Mouse (Mus musculus) retina, postnatal 7 days (tissue): ENCODE measurements at regions not wholly inside any gene's neighbourhood (a gene's known extent, or its start where the extent isn't known, plus 50 kb on each side); places are given as distances from the start of the nearest gene placed in this dataset.
"Not testable (repeated sequence)": the region's sequence is repeated elsewhere in the genome, so short reads cannot be mapped to it uniquely, and the experiment has no call there.

Experiments
- DNase-seq: peaks from one replicate; pipeline ENCODE4 v3.0.0-alpha.2; 2012; ENCODE audit warnings: low read depth, low spot score

DNA sequence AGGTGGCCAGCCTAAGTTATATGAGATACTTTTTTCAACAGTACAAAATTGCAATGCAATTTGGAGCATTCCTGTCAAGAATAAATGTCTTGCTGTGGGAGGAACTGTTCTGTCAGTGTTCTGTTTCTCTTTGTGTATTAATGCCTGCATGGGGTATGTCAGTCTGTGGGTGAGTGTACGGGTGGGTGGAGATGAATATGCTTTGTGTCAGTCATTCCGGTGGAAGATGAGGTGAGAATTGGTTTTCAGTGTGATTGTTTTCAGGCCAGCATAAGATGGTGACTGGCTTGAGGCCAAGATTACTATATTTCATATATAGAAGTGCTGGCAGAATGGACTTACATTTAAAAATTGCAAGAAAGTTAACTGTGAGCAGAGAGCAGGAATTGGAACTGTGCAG lies 184.0 kb downstream of the Frk start:
- DNase-seq = no peak

DNA sequence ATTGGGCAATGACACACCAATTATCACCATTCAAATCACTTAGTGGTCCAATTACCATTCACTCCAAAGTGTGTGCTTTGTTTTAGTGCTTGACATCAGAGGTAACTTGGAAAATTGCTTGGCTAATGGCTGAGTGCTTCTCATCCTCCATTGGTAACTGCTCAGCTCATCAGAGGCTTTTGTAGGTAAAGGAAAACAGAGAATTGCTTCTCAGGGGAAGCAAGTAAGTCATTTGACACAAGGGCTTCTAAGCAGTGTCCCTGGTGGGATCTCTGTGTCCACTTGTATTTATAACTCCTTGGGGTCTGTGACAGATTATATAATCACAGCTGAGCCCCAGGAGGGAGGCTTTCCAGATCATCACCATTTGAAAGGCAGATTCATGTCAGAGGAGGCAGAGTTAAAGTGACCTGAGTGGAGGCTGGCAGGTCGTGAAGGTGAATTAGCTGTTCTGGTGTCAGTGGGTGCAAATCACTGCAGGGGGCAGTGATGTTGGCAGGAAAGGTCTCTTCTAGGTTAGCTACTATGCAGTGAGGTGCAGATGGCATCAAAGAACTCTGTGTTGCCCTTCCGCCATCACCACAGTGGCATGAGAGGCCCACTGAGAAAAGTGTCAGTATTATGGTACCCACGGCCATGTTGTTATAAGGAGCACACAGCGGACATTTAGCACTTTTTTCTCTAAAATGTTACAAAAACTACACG lies 184.7 kb downstream of the Frk start:
- DNase-seq = no peak

DNA sequence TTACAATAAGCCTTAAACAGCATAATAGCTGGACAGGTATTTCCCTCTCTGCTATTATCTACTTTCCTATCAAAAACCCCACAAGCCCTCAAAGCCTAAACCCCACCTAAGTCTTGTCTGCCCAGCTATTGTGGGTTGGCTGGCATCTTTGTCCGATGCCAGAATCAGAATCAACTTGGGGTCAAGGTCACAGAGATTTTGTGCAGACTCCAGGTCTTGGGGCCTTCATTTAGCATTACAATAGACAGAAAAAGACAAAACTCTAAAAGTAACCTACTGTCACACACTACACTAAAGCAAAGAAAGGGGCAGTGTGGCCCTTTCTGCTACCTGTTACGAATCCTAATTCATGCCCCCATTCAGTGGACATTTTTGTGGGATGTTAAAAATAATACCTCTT lies 188.6 kb downstream of the Frk start:
- no peak for DNase-seq

DNA sequence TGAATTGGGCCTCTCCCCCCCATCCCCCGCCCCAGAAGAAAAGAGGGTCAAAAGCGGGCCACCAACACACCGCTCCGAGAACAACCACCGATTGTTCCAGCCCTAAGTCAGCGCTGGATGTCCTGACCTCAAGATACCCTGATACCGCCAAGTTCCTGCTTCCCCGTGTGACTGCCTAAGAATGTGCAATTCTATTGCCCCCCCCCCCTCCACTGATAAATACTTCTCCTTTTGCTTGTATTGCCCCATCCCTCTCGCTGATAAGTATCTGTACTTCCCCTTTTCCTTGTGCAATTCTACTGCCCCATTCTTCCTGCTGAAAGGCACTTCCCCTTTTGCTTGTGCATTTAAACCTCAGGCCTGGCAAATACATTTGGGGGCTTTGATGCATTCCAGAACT lies 216.2 kb downstream of the Frk start:
- not testable (repeated sequence) for DNase-seq

DNA sequence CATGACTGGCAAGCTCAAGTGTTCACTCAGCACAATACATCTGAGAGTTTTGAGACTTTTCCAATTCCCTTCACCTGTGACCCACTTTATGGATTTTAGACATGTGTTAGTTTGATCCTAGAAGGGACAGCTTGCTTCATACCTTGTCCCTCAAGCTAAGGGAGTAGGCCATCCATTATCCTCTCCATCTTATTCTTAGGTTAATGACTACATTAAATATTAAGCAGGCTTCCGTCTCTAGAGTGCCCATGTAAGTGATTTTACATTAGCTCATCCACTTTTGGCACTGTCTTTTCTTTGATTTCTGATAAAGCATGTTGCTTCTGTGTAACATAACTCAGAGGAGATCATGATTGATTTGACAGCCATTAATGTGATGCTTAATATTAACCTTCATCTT lies 218.8 kb downstream of the Frk start:
- DNase-seq = no peak

DNA sequence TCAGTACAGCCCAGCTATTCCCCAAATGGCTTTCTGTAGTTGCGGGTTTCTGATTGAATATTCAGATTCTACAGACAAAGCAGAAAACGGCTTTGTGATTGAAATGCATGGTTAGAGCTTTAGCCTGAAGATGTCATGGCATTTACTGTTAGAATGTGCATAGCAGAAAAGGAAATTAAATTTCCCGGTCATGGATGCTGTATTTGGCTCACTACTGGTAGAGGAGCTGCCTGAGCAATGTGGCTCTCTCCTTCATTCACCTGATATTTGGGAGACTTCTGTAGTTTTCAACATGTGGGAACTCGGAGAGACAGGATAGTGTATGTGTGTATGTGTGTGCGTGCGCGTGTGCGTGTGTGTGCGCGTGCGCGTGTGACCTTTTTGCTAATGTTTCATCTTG lies 222.2 kb downstream of the Frk start:
- DNase-seq = no peak

DNA sequence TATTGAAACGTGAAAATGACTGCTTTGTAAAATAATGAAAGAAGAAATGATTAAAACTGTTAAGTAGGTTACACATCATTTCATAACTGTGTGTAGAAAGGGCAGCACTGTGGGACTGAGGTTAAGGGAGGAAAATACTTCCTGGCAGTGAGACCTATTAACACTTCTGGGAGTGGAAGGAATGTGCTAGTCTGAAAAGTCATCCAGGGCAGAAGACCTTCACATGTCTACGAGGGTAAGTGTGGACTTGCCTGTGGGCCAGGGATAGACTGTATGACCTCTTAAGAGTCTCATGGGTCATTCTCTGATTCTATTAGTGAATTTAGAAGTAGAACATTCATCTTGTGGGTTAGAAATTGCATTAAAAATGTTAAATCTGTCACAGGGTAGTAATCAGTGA lies 248.1 kb downstream of the Frk start:
- DNase-seq = no peak

DNA sequence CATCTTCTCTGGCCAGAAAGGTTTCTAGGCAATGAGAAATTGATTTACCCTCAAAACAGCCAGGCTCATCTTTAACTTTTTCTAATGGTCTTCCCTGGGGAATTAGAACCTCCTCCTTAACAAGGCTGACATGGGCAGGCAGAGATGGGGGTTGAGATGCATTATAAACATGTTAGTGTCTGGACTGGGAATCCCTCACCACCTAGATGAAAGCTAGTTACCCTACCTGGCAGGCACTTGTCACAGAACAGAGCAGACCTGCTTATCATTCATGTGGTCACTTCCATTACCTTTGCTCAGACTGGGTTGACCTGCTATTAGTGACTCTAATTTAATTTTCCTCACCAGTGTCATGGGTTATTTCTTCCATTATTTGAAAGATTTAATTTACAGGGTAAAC lies 279.2 kb downstream of the Frk start:
- DNase-seq = no peak

DNA sequence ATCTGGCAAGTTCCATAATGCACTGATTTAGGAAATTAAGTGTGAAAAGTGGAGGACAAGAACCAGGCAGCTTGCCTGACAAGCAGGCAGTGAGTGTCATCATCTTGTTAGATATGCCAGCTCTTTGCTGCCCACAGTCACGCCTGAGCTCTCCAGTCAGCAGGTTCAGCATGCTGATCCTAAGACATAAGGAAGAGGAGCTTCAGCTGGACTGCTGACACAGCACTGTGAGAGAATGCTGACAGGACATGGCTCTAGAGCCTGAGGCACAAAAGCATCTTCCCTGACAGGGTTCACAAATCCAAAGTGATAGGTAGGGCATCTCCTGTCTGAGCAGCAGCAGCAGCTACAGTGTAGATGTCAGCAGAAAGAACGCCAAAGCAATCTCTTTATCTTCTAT lies 308.9 kb downstream of the Frk start:
- no peak for DNase-seq

DNA sequence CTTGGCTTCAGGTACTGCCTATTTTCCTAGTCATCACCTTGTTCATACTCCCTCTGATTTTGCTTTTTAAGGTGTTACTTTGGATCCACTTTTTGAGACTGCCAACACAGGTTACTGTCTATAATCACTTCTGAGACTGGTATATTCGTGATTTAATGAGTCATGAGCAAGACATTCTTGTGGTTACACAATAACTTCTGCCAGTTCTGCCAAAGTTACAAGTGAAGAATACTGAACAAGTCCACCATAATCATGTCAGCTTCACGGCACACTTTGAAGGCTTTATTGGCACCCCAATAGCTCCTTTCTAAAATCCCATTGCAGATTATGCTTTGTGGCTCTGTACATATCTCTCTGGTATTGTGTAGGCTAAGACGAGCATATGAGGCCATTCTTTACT lies 327.9 kb downstream of the Frk start:
- DNase-seq = no peak

DNA sequence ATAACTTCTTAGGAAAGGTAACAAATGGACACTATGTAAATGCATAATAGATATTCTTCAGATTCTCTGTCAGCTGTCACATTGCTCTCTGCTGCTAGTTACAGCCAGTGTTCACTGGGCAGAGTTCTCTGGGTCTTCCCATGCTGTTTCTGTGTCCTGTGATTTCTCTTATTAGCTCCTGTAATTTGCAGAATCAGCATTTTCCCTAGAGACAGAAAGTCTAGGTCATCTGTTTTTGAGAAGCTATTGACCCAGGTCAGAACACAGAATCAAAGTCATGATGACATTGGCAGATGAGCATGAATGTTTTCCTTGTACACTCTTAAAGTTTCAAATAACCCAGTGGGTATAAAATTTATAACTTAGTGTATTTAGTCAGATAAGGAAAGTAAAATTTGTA lies 340.9 kb downstream of the Frk start:
- DNase-seq = no peak

DNA sequence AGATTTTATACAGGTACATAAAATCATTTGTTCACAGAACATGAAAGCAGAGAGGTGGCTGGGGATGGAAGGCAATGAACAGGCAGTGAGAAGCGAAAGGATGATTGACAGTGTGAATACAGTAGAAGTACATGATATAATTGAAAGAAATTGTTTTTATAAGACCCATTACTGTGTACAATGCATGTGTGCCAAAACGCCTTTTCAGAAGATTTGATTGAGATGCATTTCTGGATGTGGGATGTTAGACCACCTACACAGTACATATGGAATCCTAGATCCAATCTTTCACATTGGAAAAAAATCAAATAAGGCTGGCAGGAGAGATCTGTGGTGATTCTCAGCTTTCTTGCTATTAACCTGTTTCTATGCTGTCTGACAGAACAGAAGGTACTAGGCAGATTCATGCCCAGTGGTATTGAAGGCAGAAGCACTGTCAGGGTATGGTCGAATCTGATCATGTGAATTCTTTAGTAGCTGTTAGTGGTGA lies 358.9 kb downstream of the Frk start:
- DNase-seq = no peak

DNA sequence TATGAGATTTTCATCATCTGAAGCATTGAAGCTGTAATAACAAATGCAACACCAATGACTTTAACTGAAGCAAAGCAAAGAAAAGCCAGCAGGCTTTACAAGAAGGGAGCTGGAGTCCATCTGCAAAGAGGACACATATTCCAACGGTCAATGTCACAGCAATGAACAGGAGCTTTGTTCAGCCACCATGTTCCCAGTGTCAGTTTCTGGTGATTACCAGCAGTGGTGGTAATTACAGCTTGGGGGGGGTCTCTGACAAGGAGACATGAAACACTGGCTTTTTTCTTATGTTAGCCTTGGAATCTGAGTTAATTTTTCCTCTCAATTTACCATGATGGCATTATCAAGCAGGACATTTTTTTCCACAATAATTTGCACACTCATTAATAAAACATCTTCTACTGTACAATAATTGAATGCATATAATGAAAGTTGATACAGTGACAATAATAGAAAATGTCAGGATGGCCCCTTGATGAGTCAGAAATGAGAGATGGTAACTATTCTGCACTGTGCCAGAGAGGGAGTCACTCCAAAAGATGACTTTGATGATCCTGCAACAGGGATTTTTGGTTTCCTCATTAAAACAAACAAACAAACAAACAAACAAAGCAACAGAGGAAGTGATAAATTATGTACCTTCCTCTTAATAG lies 373.4 kb downstream of the Frk start:
- no peak for DNase-seq

DNA sequence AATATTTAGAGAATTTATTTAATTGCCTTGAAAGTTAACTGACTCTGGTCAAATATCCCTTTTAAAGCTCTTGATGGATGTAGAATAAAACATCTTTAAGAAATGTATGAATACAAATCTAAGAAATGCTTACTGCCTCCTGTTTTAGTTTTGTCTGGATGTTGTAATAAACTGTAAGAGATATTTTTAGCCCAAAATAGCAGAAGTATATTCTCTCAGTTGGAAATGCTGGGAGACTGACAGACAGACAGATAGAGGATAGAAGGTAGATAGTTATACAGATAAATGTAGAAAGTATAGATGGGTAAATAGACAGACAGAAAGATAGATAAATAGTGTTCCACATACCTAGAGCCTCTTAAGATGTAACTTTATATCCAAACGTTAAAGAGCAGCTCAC lies 379.5 kb downstream of the Frk start:
- no peak for DNase-seq

DNA sequence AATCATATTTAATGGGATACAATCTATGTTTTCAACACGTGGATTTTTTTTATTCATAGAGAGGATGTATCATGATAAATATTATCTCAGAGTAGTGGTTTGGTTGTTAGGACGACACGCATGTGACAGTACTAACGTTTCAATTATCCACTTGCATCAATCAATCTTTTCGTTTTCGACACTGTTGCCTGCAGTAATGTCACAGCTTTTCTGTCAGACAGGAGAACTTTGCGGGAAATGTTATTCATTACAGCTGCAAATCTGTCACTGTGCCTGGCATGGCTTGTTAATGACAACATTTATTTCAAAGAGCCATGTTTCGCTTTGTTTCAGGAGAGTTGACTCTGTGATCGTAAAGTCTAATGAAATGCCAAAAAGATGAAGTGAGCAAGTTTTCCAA lies 388.7 kb downstream of the Frk start:
- no peak for DNase-seq

DNA sequence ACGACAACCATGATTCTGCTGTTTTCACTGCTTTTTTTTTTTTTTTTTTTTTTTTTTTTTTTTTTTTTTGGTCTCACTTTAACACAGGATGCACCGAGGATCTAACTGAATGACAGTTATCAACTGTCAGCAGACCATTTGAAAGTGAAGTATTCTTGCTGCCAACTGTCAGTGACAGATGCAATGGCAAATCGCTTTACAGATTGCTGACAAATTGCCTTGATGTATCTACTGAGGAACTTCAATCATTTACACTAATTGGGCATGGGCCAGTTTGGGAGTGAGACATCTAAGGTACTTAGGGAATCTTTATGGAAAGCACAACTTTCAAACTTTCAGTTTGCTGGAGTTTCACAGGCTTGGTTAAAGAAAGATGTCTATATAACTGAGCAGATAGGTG lies 395.3 kb downstream of the Frk start:
- no peak for DNase-seq

DNA sequence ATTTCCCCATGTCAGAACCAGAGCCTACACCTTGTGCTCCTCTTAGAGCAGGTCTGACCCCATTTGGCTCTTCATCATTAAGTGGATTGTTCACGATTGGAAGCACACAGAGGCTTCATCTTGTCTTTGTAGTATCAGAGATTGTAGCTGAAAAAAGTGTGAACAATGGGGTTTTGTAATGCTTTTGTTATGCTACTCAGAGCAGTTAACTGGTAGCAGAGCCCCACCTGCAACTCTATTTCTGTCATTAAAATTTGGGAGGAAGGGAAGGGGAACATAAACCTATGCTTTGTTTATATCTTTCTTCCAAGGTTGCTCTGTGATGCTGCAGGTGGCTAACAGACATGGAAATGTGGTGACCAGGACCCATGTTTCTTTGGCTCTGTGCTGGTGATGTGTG lies 404.4 kb downstream of the Frk start:
- no peak for DNase-seq

DNA sequence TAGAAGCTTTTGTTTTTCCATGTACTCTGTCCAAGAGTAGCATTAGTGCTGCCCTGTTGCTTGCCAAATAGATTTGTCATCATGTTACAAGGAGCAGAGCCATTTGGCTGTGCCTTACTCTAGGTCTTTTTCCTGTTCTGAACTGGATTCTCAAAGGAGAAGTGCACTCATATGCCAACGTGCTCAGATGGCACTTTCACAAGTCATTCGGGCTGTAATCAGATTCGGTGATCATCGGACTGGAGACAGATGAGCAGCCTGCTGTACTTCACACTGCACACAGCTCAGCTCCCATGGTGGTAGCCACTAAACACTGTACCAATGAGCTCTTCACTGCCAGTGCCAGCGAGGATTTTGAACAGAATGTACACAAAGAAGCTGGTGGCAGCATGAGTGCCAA lies 421.1 kb downstream of the Frk start:
- DNase-seq = peak; percentile 6

DNA sequence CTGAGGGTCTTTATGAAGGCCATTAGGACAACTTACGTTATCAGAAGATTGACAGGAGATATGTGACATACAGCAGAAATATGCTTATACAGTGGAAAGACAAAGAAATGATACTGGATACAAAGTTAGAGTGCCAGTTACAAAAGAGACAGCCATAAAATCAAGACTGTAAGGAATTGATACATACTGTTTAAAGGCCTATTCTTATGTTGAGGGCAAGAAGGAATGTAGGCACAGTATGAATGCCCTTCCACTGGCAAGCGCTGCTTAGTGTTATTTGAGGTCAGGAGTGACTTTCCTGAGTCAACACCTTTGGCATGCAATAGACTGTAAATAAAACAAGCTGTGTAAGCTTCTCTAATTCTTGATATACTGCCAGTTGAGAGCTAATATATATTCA lies 421.5 kb downstream of the Frk start:
- DNase-seq = no peak

DNA sequence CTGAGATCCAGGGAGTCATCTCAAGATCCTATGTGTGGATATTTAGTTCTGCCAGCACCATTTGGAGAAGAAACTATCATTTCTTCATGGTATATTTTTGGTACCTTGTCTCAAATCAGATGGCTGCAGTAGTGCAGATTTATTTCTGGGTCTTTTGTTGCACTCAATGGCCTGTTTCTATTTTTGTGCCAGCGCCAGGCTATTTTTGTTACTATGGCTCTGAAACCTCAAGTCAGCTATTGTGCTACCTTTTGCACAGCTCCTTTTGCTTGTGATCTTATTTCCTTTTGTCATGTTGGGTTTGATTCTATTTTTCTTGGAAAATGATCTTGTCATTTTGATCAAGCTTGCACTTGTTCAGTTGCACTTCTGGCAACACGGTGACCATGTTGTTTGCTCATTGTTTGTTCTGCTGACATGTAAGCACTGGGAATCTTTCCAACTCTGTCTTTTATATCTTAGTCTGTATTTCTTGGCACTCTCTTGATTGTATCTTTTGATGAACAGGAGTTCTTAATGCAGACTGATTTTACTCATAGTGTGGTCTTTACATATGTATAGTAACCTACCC lies 429.0 kb downstream of the Frk start:
- DNase-seq = no peak
